Mouse (Mus musculus) kidney, postnatal 0 days (tissue): ENCODE measurements around the gene Snrpb2. TPM values are rescaled to one million over a fixed set of nuclear protein-coding genes. Genes with fewer than 3 reads are reported as not detected.

Experiments used
- ATAC-seq: fragments of 200-750 bp; cut with Nextera tagmentation; replicated peaks from 2 replicates; pipeline ENCODE4 v1.8.0; 2017; ENCODE audit warnings: low read depth, moderate number of reproducible peaks, moderate TSS enrichment, moderate library complexity; ENCODE audit not compliant: low FRiP score
- DNase-seq: peaks from one replicate; pipeline ENCODE4 v3.0.0-alpha.2; 2016; ENCODE audit warnings: low spot score
- H3K27ac ChIP-seq: fragments of 300-500 bp; sonication (generic); 2 replicates; pipeline ENCODE4 v1.5.1; 2014; ENCODE audit warnings: mild to moderate bottlenecking
- H3K27me3 ChIP-seq: fragments of 300-500 bp; sonication (generic); 2 replicates; pipeline ENCODE4 v1.6.1; 2014; ENCODE audit warnings: low read length, mixed read lengths; ENCODE audit not compliant: insufficient read depth
- H3K36me3 ChIP-seq: fragments of 300-500 bp; sonication (generic); 2 replicates; pipeline ENCODE4 v1.6.1; 2014; ENCODE audit warnings: low read length, mixed read lengths; ENCODE audit not compliant: insufficient read depth
- H3K4me1 ChIP-seq: fragments of 300-500 bp; sonication (generic); replicated peaks from 2 replicates; pipeline ENCODE4 v1.6.1; 2014; ENCODE audit warnings: antibody characterized with exemption, low read length, mixed read lengths; ENCODE audit not compliant: insufficient read depth
- H3K4me2 ChIP-seq: fragments of 300-500 bp; sonication (generic); 2 replicates; pipeline ENCODE4 v1.6.1; 2014; ENCODE audit warnings: mild to moderate bottlenecking, low read length, moderate library complexity, mixed read lengths
- H3K4me3 ChIP-seq: fragments of 300-500 bp; sonication (generic); replicated peaks from 2 replicates; pipeline ENCODE4 v1.5.1; 2014; ENCODE audit warnings: low read depth, low read length
- H3K9ac ChIP-seq: fragments of 300-500 bp; sonication (generic); 2 replicates; pipeline ENCODE4 v1.6.1; 2014; ENCODE audit warnings: low read depth, low read length
- H3K9me3 ChIP-seq: fragments of 300-500 bp; sonication (generic); replicated peaks from 2 replicates; pipeline ENCODE4 v1.6.1; 2016; ENCODE audit warnings: low read length, inconsistent platforms, mixed read lengths
- CTCF ChIP-seq: IDR thresholded peaks from 2 replicates; pipeline ENCODE4 v1.5.1; 2016; ENCODE audit warnings: antibody characterized with exemption, low read depth, mild to moderate bottlenecking, moderate library complexity
- WGBS: fragments of 180-500 bp; shearing (Covaris S2); extraction: QIAGEN DNeasy Blood & Tissue Kit; methylation state at CpG from one replicate; pipeline ENCODE4 v1.1.7; 2014; 5-methylcytosine and 5-hydroxymethylcytosine counted together
- polyA plus RNA-seq: library from polyadenylated mRNA; unstranded; fragments of >200 nt; fragmentation: Nextera tagmentation; extraction: Ambion mirVana; gene quantifications from 2 replicates; pipeline ENCODE4 v1.2.1, GENCODE M21; 2015

Snrpb2 gene
- polyA plus RNA-seq, 1 experiment from 2014 or later: 95.3 TPM

GRCm38 (mm10) chr2:143055251-143055650 is 7.6 kb upstream of the Snrpb2 start:
- Histone ChIP-seq H3K9ac (no peak overlapping the region), H3K4me3 (no peak overlapping the region), H3K4me1 (no peaks in the 10 kb centered on the region), H3K4me2 (no peak overlapping the region), H3K9me3 (no peaks in the 10 kb centered on the region), H3K27ac (no peak overlapping the region), H3K27me3 (no peaks in the 10 kb centered on the region), H3K36me3 (no peaks in the 10 kb centered on the region)
- no peak for DNase-seq
- ATAC-seq: no peak
- TF ChIP-seq CTCF: no peak

DNA sequence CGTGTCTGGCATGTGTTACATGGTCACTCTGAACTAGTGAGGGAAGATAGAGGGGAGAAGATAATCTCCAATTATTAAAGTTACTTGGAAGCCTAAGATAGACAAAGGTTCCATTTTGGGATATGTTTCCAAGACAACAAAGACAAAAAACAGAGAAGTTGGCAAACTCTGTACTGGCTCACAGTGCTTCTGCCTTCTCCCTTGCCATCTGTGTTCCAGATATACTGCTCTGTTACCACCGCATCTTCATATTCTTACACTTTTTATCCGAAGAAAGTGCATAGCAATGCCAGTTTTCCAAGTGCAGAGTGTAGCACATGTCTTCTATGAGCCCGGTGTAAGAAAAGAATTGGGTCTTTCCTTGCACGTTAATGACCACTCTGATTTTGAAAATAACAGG is 6.1 kb upstream of the Snrpb2 start:
- Histone ChIP-seq H3K4me1 (no peaks in the 10 kb centered on the region), H3K36me3 (no peaks in the 10 kb centered on the region), H3K9ac (no peak overlapping the region), H3K9me3 (no peaks in the 10 kb centered on the region), H3K27me3 (no peaks in the 10 kb centered on the region), H3K4me3 (no peak overlapping the region), H3K27ac (no peak overlapping the region), H3K4me2 (no peak overlapping the region)
- ATAC-seq: no peak
- no peak for TF ChIP-seq CTCF
- DNase-seq: no peak
- WGBS: 78% methylated on average over 5 of the region's 5 CpGs

DNA sequence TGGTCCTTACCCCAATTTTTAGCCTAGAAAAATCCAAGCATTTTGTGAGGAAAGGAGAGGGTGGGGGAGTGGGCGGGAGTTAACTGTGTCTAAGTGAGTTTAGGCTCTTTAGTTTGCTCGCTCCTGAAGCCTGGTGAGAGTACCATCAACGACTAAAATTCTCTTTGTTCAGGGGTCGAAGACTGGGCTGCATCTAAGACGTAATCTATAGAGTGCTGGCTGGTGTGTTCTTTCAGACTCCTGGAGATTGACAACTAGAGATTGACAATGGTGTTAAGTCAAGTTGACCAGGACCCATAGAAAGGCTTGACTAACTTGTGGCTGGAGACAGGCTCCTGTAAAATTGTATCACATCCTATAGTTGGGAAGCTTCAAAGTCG is 417 bp upstream of the Snrpb2 start:
- H3K36me3 ChIP-seq: peaks cover 16% of the 10 kb centered on the region
- peak overlapping the region; percentile 25; the same call in 1 of the 2 replicates for H3K9ac ChIP-seq

DNA sequence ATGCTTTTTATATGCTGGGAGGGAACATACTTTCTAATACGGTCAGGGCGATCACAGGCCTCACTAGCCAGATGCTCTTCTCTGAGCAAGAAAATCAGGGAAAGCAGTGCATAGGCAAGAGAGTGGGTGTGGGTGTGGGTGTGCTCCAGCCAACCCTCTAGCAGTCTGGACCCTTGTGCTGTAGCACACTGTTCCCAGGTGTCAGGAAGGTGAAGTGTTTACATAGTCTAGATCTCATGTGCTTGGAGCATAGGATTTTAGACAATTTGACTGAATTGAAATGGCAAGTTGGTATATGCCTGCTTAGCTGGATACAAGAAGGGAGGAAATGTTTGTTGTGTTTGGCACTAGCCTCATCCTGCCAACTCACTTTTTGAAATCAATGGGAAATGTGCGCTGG is 3.1 kb downstream of the Snrpb2 start:
- H3K36me3 ChIP-seq: peaks cover 38% of the 10 kb centered on the region
- H3K9ac ChIP-seq: no peak overlapping the region
- H3K4me1 ChIP-seq: no peaks in the 10 kb centered on the region
- DNase-seq (no peak), ATAC-seq (no peak)
- WGBS: 89% methylated on average over 3 of the region's 3 CpGs
- no peaks in the 10 kb centered on the region for H3K27me3 ChIP-seq
- no peak overlapping the region for H3K27ac ChIP-seq
- TF ChIP-seq CTCF: no peak
- H3K4me2 ChIP-seq: no peak overlapping the region
- H3K9me3 ChIP-seq: no peaks in the 10 kb centered on the region
- H3K4me3 ChIP-seq: no peak overlapping the region

More for the DNA sequence above, 417 bp upstream of the Snrpb2 start:
- Histone ChIP-seq H3K9me3 (no peaks in the 10 kb centered on the region), H3K4me1 (no peaks in the 10 kb centered on the region), H3K27ac (no peak overlapping the region), H3K4me3 (peak overlapping the region; percentile 95), H3K4me2 (peak overlapping the region; percentile 69), H3K27me3 (no peaks in the 10 kb centered on the region)
- no peak for TF ChIP-seq CTCF
- WGBS: 54% methylated on average over 6 of the region's 6 CpGs
- no peak for DNase-seq
- no peak for ATAC-seq

GRCm38 (mm10) chr2:143078198-143078851 is 15.5 kb downstream of the Snrpb2 start, which contains the start of gene Otor:
Gene Otor (plus strand): TSS chr2:143078473.
- WGBS: 58% methylated on average over 8 of the region's 8 CpGs
- H3K27ac ChIP-seq: no peak within 1 kb of the TSS

GRCm38 (mm10) chr2:143081693-143082092 is 18.9 kb downstream of the Snrpb2 start:
- no peak for ATAC-seq
- no peak overlapping the region for H3K9ac ChIP-seq
- WGBS: 47% methylated on average over 3 of the region's 3 CpGs
- no peaks in the 10 kb centered on the region for H3K36me3 ChIP-seq
- no peaks in the 10 kb centered on the region for H3K9me3 ChIP-seq
- no peak for TF ChIP-seq CTCF
- peak; percentile 63 for DNase-seq
- 0 out of 2 replicates have a peak, but pooled peaks cover 3% of the 10 kb centered on the region for H3K4me1 ChIP-seq
- peak overlapping the region; percentile 20; the same call in 1 of the 2 replicates for H3K27ac ChIP-seq
- H3K4me2 ChIP-seq: peak overlapping the region; percentile 22; the same call in 1 of the 2 replicates
- no peaks in the 10 kb centered on the region for H3K27me3 ChIP-seq
- no peak overlapping the region for H3K4me3 ChIP-seq

More at GRCm38 (mm10) chr2:143078198-143078851, 15.5 kb downstream of the Snrpb2 start, which contains the start of gene Otor:
- H3K4me3 ChIP-seq: no peak within 1 kb of the TSS
- no peak within 1 kb of the TSS for H3K4me2 ChIP-seq
- H3K36me3 ChIP-seq: no peaks in the 10 kb centered on the region
- H3K9ac ChIP-seq: no peak within 1 kb of the TSS
- DNase-seq (no peak), ATAC-seq (no peak)
- no peaks in the 10 kb centered on the region for H3K27me3 ChIP-seq
- H3K9me3 ChIP-seq: no peaks in the 10 kb centered on the region
- TF ChIP-seq CTCF: no peak
- 0 out of 2 replicates have a peak, but pooled peaks cover 3% of the 10 kb centered on the region for H3K4me1 ChIP-seq
